Mouse (Mus musculus) kidney, postnatal 25 days (tissue): ENCODE data around the gene Jund.
A peak's percentile ranks its signal among the peaks of the same experiment; 100 is the strongest.

Source experiments
- DNase-seq, 2 experiments: peaks; one replicate each; pipeline ENCODE4 v3.0.0; 2021; ENCODE audit warnings: mixed read lengths in 2 of 2

The Jund gene

DNA sequence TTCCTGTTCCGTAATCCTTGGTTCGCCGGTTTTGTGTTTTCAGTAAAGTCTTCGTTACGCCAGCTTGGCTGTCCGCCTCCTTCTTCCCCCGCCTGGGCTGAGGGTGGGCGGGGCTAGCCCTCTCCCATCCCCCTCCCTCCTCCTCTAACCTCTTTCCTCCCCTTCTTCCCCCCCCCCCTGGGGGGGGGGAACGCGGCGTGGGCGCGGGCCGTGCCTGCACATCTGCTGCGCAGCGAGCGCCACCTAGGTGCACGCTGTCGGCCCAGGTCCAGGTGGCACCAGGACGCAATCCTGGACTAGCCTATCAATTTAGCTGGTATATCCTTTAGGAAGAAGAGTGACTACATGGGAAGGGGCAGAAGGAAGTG lies 1.8 kb downstream of the Jund start:
- DNase-seq = peak; percentile 95 to 97

DNA sequence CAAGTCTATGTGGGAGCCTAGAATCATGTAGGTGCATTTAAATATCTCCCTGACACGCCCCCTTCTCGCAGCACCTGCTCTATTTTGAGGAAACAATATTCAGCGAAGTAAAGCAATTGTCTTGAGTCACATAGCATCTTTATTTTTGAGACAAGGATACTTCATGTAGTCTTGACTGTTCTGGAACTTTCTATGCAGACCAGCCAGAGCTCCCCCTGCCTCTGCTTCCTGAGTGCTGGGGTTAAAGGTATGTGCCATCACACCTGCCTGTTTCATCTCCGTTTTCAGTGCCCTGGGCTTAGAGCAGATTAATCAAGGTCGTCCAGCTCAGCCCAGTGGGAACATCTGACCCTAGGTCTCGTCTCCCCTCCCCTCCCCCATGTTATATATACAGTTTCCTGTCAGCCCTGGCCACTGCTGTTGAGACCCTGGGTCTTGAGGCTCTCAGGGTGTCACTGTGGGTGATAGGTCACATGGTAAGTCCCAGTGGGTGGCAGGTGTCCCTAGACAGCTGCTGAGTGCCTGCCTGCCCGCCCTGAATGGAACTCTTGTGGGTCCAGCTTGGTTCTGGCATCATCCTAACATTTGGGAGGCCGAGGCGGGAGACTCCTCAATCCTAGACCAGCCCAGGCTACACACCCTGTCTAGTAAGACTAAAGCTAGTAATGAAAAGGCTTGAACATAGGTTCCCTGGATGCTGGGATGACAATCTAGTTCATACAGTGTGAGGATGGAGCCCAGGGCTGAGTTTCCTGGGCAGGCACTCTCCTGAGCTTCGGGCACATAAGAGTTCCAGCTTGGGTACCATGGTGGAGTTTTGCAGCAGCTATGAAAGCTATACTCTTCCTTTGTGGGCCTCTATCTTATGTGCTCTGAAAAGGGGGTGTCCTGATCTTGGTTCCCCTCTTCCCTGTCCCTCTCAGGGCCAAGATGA lies 2.6 kb downstream of the Jund start:
- DNase-seq = no peak

DNA sequence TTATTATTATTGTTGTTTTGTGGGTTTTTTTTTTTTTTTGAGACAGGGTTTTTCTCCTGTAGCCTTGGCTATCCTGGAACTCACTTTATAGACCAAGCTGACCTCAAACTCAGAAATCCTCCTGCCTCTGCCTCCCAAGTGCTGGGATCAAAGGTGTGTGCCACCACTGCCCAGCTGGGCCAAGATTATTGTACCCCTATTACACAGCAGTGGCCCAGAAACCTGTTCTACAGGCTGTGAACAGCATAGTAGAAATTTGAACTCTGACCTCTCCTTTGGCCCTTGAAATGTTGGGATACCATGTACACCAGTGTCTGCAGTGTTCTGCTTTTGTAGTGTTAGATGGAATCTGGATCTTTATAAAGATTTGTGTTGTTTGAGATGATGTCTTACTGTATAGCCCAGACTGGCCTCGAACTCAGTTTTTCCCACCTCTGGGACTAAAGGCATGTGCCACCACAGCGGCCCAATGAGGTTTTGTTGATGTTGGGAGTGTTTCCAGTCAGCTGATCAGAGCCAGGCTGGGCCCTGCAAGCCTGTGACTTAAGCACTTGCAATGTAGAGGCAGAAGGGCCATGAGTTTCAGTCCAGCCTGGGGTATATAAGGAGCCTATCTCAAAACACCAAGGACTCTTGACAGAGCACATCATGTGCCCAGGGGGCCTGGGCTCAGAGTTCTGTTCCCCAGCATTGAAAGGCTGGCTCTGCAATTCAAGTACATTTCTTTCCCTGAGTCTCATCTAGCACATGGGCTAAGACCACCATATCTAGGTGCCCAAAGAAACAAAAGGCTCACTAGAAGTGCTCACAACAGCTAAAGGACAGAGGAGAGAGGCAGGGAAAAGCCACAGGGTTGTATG lies 3.5 kb downstream of the Jund start:
- DNase-seq = no peak

DNA sequence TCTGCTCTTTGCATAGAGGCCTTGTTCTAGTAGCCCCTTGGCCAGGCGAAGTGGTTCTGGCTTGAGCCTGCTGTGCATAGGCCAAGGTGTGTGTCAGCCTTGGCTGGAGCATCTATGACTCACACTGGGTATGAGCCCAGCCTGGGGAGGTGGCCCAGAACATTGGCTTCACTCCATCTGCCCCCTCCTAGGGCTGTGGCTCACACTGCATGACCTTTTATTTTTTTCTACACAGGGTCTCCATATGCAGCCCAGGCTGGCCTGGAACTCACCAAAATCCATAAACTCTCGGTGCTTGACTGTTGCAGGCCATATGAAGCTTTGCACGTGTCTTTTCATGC lies 4.1 kb downstream of the Jund start:
- no peak for DNase-seq

DNA sequence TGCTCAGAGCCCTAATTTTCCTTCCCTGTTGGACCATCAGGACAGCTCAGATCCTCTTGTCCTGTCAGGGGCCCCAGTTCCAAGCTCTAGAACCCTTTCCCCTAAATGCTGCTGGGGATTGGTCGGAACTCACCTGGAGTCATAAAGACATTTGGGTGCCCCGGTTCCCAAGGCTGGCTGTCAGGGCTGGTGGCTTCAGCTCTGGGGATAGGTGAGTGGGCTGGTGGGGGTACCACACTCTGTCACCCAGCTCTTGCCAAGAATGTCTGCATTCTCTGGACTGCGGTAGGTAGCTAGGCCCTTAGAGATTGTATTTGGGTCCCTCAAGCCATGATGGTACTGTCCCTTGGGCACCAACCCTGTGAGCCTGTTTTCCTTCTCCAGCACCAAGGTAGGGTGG lies 4.5 kb downstream of the Jund start, which contains the start of gene Iqcn:
Iqcn (plus strand) TSS at position 171 of the 400 bp plus-strand sequence.
- DNase-seq = no peak

DNA sequence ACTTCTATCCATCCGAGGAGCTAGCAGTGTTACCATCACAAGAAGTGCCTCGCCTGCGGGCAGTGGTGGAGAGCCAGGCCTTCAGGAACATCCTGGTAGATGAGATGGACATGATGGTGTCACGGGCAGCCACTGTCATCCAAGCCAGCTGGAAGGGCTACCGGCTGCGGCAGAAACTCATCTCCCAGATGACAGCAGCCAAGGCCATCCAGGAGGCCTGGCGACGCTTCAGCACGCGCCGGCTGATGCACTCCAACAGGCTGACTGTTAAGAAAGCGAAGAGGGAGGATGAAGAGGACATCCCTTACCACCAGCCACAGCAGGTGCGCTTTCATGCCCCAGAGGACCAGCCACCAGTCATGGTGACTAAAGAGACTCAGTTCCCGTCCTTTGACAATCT lies 9.5 kb downstream of the Jund start:
- no peak for DNase-seq

DNA sequence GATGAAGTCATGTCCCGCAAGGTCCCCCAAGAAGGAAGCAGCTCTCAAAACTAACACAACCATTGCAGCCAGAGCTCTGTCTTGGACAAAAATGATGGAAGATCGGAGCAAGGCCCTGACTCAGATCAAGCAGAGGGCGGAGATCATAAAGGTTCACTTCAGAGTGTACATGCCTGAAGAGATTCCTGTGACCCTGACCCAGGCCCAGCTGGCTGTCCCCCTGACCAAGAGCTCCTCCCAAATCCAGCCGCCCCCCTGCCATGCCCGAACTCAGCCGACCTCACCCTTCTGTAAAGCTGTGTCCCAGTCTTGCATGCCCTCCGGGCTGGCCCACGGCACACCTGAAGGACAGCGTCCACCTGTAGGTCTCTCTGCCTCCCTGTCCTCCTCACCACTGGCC lies 11.0 kb downstream of the Jund start:
- no peak for DNase-seq

DNA sequence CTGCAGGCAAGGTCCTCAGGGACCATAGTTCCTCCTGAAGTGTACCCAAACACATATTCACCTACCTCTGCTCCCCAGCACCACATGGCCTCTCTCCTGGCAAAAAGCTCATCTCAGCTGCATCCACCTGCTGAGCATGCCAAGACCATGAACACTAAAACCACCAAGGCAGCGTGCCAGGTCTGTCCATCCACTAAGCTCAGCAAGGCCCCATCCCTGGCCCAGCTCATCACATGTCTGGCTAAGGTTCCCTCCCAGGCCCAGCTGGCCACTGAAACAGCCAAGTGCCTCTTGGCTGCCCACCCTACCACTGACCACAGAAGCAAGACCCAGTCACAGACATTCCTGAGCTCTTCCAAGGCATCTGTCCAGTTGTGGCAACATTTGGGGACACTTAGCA lies 11.5 kb downstream of the Jund start:
- DNase-seq = peak; percentile 57 to 71

DNA sequence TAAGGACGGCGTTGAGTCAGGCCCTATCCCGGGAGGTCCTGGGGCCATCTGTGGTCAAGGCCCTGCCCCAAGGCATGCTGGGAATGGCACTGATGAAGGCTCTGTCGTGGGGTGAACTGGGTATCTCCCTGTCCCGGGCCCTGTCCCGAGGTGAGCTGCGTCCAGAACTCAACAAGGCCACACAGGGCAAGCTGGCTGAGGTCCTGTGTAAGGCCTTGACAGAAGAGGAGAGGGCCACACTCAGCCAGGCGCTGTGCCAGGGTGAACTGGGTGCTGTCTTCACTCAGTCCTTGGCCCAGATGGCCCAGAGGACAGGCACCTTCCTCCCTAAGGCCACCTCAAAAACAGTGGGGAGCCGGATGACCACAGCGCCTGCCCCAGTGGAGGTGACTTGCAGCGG lies 12.3 kb downstream of the Jund start:
- no peak for DNase-seq

DNA sequence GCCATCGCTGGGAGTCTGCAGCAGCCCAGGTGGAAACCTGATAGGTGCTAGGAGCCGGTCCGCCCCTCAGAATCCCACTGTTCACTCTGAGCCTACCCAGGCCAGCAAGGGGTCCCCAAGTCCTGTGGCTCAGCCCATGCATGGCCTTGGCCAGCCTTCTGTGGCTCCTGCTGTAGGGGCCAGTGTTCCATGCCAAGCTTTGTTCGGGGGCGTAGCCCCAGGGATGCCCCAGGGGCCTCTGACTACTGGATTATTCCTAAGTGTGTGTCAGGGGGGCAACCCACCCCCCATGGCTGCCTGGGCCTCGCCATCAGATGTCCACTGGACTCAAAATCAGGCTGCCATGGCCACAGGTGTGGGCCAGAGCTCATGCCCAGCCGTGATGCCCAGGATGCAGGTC lies 15.2 kb downstream of the Jund start:
- peak in 1 of 2 experiments; percentile 44 for DNase-seq

DNA sequence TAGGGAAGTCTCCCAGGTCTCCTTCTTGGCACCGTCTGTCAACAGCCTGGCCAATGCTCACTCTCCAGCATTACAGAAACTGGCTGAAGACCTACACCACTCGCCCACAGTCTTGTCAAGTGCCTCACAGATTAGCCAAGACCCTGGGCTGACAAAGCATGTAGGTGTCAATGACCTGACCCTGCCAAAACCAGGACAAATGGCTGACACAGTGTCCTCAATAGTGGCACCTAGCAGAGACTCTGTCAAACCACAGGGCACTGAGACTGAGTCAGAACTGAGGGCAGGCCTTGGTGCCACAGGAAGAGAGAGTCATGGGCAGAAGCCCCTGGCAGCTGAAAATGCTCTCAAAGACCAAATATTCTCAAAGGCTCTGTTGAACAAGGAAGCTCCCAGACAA lies 16.3 kb downstream of the Jund start:
- no peak for DNase-seq

DNA sequence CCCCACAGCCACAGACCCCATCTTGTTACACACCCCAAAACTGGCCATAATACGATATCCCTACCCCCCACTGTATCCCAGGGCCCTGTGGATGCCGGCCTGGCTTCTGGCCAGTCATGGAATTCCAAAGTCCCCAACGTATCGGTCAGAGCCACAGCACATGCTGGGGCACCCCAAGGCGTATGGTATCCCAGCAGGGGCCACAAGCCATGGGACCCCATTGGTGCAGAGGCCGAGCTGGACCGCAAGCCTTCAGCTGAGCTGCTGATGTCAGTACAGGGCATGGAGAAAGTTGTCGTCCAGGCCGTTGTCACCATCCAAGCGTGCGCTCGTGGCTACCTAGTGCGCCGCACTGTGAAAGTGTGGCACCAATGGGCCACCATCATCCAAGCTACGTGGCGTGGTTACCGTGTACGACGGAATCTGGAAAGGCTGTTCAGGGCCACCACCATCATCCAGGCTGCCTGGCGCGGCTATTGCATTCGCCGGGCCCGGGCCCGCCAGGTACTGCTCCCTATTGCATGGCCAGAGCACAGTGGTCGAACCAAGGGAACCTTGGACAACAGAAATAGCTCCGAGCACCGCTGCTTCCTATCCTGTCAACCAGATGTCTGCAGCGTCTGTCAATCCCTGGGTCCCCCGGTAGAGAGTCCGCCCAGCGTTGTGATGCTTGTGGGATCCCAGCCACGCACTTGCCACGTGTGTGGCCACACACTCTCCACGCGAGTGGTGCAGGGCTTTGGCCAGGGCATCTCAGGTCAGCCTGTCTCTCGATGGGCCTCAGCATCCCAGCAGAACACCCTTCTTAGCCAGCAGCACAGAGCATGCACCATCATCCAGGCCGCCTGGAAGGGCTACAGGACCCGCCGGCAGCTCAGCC lies 18.0 kb downstream of the Jund start:
- DNase-seq = peak in 1 of 2 experiments; percentile 38

DNA sequence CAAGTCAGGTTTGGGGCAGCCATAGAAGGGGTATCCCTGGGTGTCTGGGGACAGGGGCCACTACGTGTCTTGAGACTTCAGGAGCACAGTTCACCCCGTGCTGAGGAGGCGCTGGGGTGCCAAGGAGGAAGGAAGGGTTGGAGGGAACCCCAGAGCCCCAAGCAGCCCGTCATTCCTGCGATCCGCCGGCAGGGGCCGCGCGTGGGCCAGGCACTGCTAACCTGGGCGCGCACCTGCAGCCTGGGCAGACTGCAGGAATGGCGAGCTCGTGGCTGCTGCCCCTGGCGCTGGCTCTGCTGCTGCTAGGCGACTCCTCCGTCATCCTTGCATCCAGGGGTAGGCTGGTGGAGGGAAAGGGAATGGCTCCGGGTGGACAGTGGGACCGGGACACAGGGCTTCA lies 19.5 kb downstream of the Jund start, which contains the start of gene Gm3336:
Gm3336 (plus strand) TSS at position 247 of the 400 bp plus-strand sequence.
- DNase-seq = peak; percentile 75 to 85

DNA sequence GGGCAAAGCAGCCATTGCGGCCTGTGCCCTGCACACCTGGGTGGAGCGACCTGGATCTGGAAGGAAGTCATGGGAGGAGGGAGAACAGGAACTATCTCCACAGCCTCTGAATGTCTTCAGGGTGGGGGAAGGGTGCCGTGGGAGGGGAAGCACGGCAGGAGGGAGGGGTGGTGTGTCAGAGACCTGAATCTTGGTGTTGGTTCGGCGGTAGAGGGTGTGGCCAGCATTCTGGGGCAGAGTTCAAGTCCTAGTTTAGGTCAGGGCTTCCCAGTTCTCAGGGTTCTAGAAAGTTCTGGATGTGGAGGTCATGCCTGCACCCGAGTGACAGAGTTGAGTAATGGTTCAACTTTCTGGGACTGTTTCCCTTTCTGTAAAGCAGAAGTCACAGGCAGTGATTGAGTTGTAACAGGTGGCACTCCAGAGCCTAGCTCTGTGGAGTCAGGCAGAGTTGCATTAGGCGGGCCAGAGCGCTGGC lies 21.1 kb downstream of the Jund start:
- DNase-seq = peak in 1 of 2 experiments; percentile 67

DNA sequence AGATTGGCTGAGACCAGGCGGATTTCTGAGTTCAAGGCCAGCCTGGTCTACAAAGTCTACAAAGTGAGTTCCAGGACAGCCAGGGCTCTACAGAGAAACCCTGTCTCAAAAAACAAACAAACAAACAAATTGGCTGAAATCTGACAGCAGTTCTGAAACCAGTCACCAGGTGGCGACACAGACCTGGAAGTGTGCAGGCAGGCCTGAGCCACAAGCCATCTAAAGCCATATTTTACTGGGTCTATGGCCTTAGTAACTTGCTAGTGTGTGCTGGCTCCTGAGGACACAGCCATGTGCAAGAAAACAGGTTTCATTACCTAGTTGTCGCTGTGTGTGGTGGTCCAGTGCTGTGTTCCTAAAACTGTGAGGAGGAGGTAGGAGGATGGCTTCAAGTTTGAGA lies 22.0 kb downstream of the Jund start:
- DNase-seq = peak; percentile 77 to 90

DNA sequence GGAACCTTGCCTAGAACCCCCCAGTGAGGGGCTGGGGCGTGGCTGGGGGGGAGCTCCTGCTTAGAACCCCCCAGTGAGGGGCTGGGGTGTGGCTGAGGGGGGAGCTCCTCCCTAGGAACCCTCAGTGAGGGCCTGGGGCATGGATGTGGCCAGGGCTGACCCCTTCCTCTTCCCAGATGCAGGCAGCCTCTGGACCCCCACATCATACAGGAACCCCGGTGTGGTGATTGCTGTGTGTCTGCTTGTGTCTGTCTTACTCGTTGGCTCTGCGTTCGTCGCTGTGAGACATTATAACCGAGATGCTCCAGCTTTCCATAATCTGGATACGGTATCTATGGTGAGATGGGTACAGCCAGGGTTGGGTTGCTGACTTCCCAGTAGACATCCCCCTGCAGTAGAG lies 22.9 kb downstream of the Jund start:
- peak in 1 of 2 experiments; percentile 35 for DNase-seq

DNA sequence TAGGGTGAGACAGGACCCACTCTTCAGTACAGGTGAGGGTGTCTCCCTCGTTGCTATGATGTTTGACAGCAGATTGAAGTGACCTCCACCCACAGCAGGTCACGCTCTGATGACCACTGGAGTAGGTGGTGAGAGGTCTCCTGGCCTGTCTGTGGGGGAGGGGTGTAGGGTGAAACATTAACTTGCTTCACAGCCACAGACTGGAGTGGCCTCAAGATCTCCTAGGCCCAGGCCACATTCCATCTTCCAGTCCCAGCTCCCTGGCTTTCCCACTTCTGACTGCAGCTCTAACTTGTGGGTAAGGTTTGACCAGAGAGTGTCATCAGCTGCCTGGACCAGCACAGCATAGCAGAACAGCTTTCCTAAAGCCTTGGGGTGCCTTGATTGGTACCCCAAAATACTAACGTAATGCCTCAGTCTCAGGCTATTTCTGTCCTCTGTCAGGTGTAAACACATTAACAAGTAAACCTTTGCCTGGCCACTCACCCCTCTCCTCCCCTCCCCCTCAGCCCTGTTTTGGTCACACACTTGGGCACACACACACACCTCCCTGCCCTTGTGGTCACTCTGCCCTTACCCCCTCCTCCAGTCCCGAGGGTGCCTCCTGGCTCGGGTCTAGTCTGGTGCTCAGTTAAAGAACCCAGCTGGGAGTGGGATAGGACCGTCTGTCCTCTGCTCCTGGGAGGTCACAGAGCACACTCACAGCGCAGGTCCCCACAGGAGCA lies 24.9 kb downstream of the Jund start, which contains the start of gene Pde4c:
Pde4c (plus strand) TSS at position 235 of the 725 bp plus-strand sequence.
- DNase-seq = peak; percentile 96 to 97

DNA sequence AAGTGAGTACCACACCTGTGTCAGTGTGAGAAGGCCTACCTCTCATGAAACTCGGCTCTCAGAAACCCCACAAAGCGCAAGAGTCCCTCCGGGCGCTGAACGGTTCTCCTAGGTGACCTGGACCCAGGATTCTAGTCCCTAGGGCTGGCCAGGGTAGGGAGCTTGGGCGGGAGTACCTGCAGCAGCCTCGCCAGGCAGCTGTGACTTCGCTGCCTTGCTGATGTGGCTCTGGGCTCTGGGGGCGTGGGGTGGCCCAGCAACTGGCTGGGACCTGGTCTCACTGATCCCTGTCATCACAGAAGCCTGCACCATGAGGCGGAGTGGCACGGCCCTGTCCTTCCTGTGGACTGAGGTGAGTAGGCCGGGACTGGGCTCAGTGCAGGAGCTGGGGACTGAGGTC lies 25.5 kb downstream of the Jund start:
- peak in 1 of 2 experiments; percentile 69 for DNase-seq

DNA sequence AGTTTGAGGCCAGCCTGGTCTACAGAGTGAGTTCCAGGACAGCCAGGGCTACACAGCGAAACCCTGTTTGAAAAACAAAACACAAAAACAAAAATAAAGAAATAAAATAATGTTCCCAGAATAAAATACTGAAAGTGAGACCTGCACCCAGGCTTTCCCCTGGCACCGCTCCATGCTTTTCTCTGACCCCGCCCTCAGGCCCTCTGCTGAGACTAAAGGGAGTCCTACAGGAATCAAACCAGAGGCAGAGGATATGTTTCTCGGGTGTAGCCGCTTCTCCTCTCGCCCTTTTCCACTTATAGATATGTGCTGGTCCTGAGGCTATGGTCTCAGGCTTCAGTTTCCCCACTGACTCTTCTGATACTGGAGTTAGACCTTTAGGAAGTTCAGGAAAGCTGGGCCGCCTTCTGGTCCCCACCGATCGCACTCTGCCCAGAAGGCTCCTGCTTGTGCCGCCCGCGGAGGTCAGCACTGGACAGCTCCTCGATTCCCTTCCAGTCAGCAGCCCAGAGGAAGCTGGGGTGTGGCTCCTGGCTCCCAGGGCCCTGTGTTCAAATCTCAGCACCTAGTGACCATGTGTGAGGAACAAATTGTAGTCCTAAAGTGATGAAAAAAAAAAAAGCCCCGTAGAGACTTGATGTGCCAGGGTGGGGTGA lies 27.2 kb downstream of the Jund start:
- peak; percentile 80 to 85 for DNase-seq

DNA sequence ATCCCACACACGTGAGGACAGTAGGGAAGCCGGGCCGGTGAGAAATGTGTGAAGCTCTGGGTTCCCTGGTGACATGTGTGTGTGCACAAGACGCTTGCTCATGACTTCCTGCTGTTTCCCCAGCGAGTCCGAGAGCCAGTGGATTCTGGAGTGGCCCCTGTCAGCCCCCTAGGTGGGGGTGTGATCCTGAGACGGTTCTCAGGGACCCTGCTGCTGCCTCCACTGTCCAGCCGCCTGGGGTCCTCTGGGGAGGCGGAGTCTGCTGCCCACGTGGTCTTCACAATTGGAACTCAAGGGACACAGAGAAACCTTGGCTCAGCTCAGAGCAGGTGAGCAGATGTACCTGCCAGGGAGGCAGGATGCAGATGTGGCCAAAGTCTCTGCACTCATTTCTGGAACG lies 28.0 kb downstream of the Jund start:
- peak in 1 of 2 experiments; percentile 42 for DNase-seq
